Mouse (Mus musculus): ENCODE results near the gene Serpinb2. TPM values are rescaled to one million over a fixed set of nuclear protein-coding genes. Genes with fewer than 3 reads are reported as not detected.

The Serpinb2 gene
- 0.08 and 0.23 TPM in 2 replicates for polyA plus RNA-seq (2012; ENCODE audit: low replicate concordance)

DNA sequence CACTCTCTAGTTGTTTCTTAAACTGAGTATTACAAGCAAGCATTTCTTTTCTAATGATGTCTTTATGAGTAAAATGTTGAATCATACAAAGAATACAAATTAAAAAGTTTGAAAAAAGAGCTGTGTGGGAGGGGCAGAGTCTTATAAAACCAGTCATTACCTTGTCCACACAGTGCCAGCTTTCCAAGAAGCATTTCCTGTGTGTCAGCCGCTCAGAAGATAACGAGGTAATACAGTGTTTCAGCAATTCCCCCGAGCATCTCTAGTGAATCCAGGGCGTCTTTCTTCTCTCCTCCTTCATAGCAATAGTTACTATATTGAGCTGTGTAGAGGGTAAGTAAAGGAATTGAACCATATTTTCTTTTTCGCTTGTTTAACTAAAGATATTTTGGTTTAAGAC lies at the start of gene Serpinb2:
Gene Serpinb2, plus strand, starts transcription at position 172 of the 400 bp plus-strand sequence.

Other genes with a start within 250 kb of the Serpinb2 start
- gene Serpinb3b, start 233.1 kb upstream of the Serpinb2 start, polyA plus RNA-seq (2012; ENCODE audit: low replicate concordance): not detected in 2 replicates
- not detected in 2 replicates for gene Serpinb3c, start 233.1 kb upstream of the Serpinb2 start, polyA plus RNA-seq (2012; ENCODE audit: low replicate concordance)
- not detected in 2 replicates for gene Serpinb11, start 150.2 kb upstream of the Serpinb2 start, polyA plus RNA-seq (2012; ENCODE audit: low replicate concordance)
- not detected in 2 replicates for gene Serpinb7, start 111.8 kb upstream of the Serpinb2 start, polyA plus RNA-seq (2012; ENCODE audit: low replicate concordance)
- gene Serpinb8, start 78.6 kb downstream of the Serpinb2 start, polyA plus RNA-seq (2012; ENCODE audit: low replicate concordance): not detected in 2 replicates

Measured in leukemia stem cell, adult 10-12 weeks (primary cell).